Mouse (Mus musculus) limb, embryonic 14.5 days (tissue): ENCODE results near the gene Ano6. TPM values are rescaled to one million over a fixed set of nuclear protein-coding genes. Genes with fewer than 3 reads are reported as not detected.

Experiments
- ATAC-seq: fragments of 200-750 bp; cut with Nextera tagmentation; 2 replicates; pipeline ENCODE4 v1.8.0; 2017; ENCODE audit warnings: low read depth, moderate number of reproducible peaks, moderate TSS enrichment; ENCODE audit not compliant: low FRiP score
- DNase-seq: peaks from one replicate; pipeline ENCODE4 v3.0.0-alpha.2; 2015; ENCODE audit warnings: low spot score
- H3K27ac ChIP-seq: fragments of 300-500 bp; sonication (generic); replicated peaks from 2 replicates; pipeline ENCODE4 v1.5.1; 2014; ENCODE audit warnings: low read depth, mild to moderate bottlenecking, low read length, moderate library complexity, mixed read lengths
- H3K27me3 ChIP-seq: fragments of 300-500 bp; sonication (generic); 2 replicates; pipeline ENCODE4 v1.6.1; 2014; ENCODE audit warnings: low read length, mixed read lengths; ENCODE audit not compliant: control insufficient read depth, insufficient read depth
- H3K36me3 ChIP-seq: fragments of 300-500 bp; sonication (generic); 2 replicates; pipeline ENCODE4 v1.6.1; 2014; ENCODE audit warnings: mild to moderate bottlenecking, low read length, moderate library complexity, mixed read lengths; ENCODE audit not compliant: control insufficient read depth, insufficient read depth
- H3K4me1 ChIP-seq: fragments of 300-500 bp; sonication (generic); 2 replicates; pipeline ENCODE4 v1.6.1; 2014; ENCODE audit warnings: antibody characterized with exemption, low read length, mixed read lengths; ENCODE audit not compliant: control insufficient read depth, insufficient read depth
- H3K4me2 ChIP-seq: fragments of 300-500 bp; sonication (generic); replicated peaks from 2 replicates; pipeline ENCODE4 v1.6.1; 2014; ENCODE audit warnings: low read depth, mild to moderate bottlenecking, low read length, moderate library complexity; ENCODE audit not compliant: severe bottlenecking
- H3K4me3 ChIP-seq: fragments of 300-500 bp; sonication (generic); replicated peaks from 2 replicates; pipeline ENCODE4 v1.5.1; 2014; ENCODE audit warnings: low read length
- H3K9ac ChIP-seq: fragments of 300-500 bp; sonication (generic); 2 replicates; pipeline ENCODE4 v1.6.1; 2014; ENCODE audit warnings: mild to moderate bottlenecking, low read depth, low read length, moderate library complexity; ENCODE audit not compliant: severe bottlenecking
- H3K9me3 ChIP-seq: fragments of 300-500 bp; sonication (generic); 2 replicates; pipeline ENCODE4 v1.6.1; 2016; ENCODE audit warnings: low read length; ENCODE audit not compliant: control insufficient read depth
- POLR2A ChIP-seq: fragments of 200-500 bp; IDR thresholded peaks from 2 replicates; pipeline ENCODE4 v1.8.0; 2012; ENCODE audit warnings: inconsistent platforms, mild to moderate bottlenecking, moderate library complexity, borderline replicate concordance; ENCODE audit not compliant: insufficient read depth, insufficient read length; ENCODE audit errors: extremely low read depth
- WGBS: fragments of 180-500 bp; shearing (Covaris S2); extraction: QIAGEN DNeasy Blood & Tissue Kit; methylation state at CpG from one replicate; pipeline ENCODE4 v1.1.7; 2014; 5-methylcytosine and 5-hydroxymethylcytosine counted together
- polyA plus RNA-seq, 2 experiments: library from polyadenylated mRNA; depleted of rRNA in 1 of 2; stranded (reverse) in 1 of 2; unstranded in 1 of 2; fragments of >200 nt; fragmentation: Nextera tagmentation in 1 of 2; extraction: Ambion mirVana in 1 of 2; gene quantifications; 2 replicates each; pipeline versions ENCODE4 v1.2.1 to v1.2.3; 2012 to 2014

Gene Ano6
- polyA plus RNA-seq, 2 experiments: 42.1 to 52.3 TPM

GRCm38 (mm10) chr15:95966979-95967378 lies 176.3 kb downstream of the Ano6 start:
- H3K4me3 ChIP-seq: no peak overlapping the region
- H3K4me2 ChIP-seq: no peak overlapping the region
- no peak overlapping the region for H3K9ac ChIP-seq
- no peaks in the 10 kb centered on the region for H3K9me3 ChIP-seq
- ATAC-seq (no peak), DNase-seq (no peak)
- no peak for TF ChIP-seq POLR2A
- H3K27me3 ChIP-seq: no peaks in the 10 kb centered on the region
- WGBS: 95% methylated on average over 2 of the region's 2 CpGs
- H3K27ac ChIP-seq: no peak overlapping the region
- H3K4me1 ChIP-seq: peaks cover 4% of the 10 kb centered on the region; the same call in 1 of the 2 replicates
- H3K36me3 ChIP-seq: peaks cover 51% of the 10 kb centered on the region

- H3K4me3 ChIP-seq: no peak overlapping the region
- H3K9ac ChIP-seq: no peak overlapping the region
- H3K9me3 ChIP-seq: no peaks in the 10 kb centered on the region
- H3K36me3 ChIP-seq: peaks cover 55% of the 10 kb centered on the region
- peaks cover 4% of the 10 kb centered on the region; the same call in 1 of the 2 replicates for H3K4me1 ChIP-seq
- no peak for TF ChIP-seq POLR2A
- no peaks in the 10 kb centered on the region for H3K27me3 ChIP-seq
- H3K4me2 ChIP-seq: no peak overlapping the region
- DNase-seq: no peak
- H3K27ac ChIP-seq: no peak overlapping the region
- ATAC-seq: no peak
- WGBS: 89% methylated on average over 16 of the region's 16 CpGs
These were observed 177.0 kb downstream of the Ano6 start for GRCm38 (mm10) chr15:95967516-95968196.

- H3K4me3 ChIP-seq: no peak overlapping the region
- 88% methylated on average over 6 of the region's 6 CpGs for WGBS
- no peak overlapping the region for H3K4me2 ChIP-seq
- H3K27ac ChIP-seq: no peak overlapping the region
- TF ChIP-seq POLR2A: no peak
- H3K27me3 ChIP-seq: no peaks in the 10 kb centered on the region
- DNase-seq: no peak
- no peak for ATAC-seq
- peaks cover 59% of the 10 kb centered on the region for H3K36me3 ChIP-seq
- H3K9me3 ChIP-seq: no peaks in the 10 kb centered on the region
- H3K4me1 ChIP-seq: peaks cover 8% of the 10 kb centered on the region; the same call in 1 of the 2 replicates
- H3K9ac ChIP-seq: no peak overlapping the region
These were observed 179.0 kb downstream of the Ano6 start for GRCm38 (mm10) chr15:95969596-95969995.

GRCm38 (mm10) chr15:95970176-95970575 lies 179.5 kb downstream of the Ano6 start:
- DNase-seq (no peak), ATAC-seq (no peak)
- Histone ChIP-seq H3K4me2 (no peak overlapping the region), H3K27ac (no peak overlapping the region), H3K9me3 (no peaks in the 10 kb centered on the region), H3K36me3 (peaks cover 62% of the 10 kb centered on the region), H3K9ac (no peak overlapping the region), H3K27me3 (no peaks in the 10 kb centered on the region), H3K4me1 (0 out of 2 replicates have a peak, but pooled peaks cover 4% of the 10 kb centered on the region), H3K4me3 (no peak overlapping the region)
- 87% methylated on average over 5 of the region's 5 CpGs for WGBS
- no peak for TF ChIP-seq POLR2A

- no peak for TF ChIP-seq POLR2A
- ATAC-seq (no peak), DNase-seq (no peak)
- Histone ChIP-seq H3K4me1 (0 out of 2 replicates have a peak, but pooled peaks cover 4% of the 10 kb centered on the region), H3K4me3 (no peak overlapping the region), H3K9me3 (no peaks in the 10 kb centered on the region), H3K27me3 (no peaks in the 10 kb centered on the region), H3K36me3 (peaks cover 62% of the 10 kb centered on the region), H3K9ac (no peak overlapping the region), H3K27ac (no peak overlapping the region), H3K4me2 (no peak overlapping the region)
- WGBS: 93% methylated on average over 7 of the region's 7 CpGs
These were observed 180.0 kb downstream of the Ano6 start for GRCm38 (mm10) chr15:95970691-95971090.
